Mouse (Mus musculus): ENCODE results near the gene Med7.

Med7 gene

DNA sequence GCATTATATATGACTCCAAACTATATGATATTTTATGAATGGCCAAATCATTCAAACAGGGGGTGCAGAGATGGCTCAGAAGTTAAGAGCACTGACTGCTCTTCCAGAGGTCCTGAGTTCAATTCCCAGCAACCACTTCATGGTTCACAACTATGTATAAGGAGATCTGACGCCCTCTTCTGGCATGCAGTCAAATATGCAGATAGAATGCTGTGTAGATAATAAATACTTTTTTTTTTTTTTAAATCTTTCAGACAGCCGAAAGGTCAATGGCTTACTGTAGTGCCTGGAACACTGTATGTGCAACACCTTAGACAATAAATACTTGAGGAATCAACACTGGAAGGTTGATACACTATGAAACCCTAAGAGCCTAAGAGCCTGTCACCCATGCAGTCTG is 6.6 kb upstream of the Med7 start:
- 85% methylated on average over 2 of the region's 2 CpGs for WGBS

GRCm38 (mm10) chr11:46431129-46431528 is 5.6 kb upstream of the Med7 start:
- WGBS = 15% methylated on average over 3 of the region's 3 CpGs

- WGBS = 2% methylated on average over 23 of the region's 23 CpGs
Observed at GRCm38 (mm10) chr11:46437459-46438000, 805 bp downstream of the Med7 start.

DNA sequence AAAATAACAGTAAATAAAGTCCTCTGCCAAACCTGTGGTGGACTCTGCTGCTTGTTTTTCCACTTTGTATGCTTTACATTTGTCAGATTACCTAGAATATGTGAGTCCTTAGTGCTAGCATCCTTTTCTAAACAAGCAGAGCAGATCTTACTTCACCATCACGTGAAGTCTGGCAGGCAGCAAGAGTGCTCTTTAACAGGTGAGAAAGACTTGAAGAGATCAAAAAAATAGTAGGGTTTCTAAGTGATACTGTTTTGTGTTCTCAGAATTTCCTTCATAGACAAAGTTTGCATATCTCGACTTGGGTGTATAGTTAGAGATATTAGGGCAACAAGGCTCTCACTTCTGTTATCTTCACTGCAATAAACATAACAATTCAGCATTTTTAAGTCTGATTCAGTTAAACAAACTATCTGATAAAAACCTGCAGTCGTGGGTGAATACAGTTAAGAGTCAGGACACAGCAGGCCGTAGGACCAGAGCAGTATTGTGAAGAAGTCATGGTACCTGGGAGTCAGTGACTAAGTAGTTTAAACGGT is 2.3 kb downstream of the Med7 start:
- 89% methylated on average over 5 of the region's 5 CpGs for WGBS

- WGBS = 85% methylated on average over 1 of the region's 1 CpGs
Observed at GRCm38 (mm10) chr11:46441774-46442173, 5.0 kb downstream of the Med7 start.

- 80% methylated on average over 1 of the region's 1 CpGs for WGBS
Observed at GRCm38 (mm10) chr11:46443152-46443551, 6.4 kb downstream of the Med7 start.

DNA sequence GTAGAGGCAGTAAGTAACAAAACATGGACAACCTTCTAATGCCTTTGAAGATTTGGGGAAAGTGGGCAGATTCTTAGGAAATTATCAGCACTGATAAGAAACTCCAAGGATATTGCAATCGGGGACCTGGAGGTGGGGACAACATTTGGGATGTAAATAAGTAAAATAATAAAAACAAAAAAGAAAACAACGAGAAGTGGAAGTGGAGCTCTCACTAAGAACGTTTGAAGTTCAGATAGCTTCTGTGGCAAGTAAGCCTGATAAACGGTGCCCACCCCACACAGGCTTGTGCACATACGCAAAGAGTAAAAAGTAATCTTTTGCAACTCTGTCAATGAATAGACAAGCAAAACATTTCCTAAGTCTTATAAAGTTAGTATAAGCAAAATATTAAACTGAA is 7.3 kb downstream of the Med7 start:
- 90% methylated on average over 5 of the region's 5 CpGs for WGBS

DNA sequence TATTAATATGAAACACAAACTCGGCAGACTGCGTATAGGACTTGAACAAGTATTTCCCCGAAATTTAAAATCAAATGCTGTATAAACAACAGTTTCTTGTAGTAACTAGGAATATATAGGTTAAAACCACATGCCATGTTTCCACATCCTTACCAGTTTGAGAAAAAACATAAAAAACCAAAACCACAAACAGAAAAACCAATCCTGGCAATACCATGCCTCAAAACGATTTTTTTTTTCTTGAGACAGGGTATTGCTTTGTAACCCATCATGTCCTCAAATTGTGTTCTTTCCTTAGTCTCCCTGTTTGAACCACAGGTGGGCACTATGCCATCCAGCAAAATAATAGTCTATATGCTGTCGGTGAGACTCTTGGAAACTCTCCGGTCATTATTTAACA is 9.4 kb downstream of the Med7 start:
- 93% methylated on average over 6 of the region's 6 CpGs for WGBS

- 71% methylated on average over 13 of the region's 13 CpGs for WGBS
Observed at GRCm38 (mm10) chr11:46447644-46448484, 11.1 kb downstream of the Med7 start.

DNA sequence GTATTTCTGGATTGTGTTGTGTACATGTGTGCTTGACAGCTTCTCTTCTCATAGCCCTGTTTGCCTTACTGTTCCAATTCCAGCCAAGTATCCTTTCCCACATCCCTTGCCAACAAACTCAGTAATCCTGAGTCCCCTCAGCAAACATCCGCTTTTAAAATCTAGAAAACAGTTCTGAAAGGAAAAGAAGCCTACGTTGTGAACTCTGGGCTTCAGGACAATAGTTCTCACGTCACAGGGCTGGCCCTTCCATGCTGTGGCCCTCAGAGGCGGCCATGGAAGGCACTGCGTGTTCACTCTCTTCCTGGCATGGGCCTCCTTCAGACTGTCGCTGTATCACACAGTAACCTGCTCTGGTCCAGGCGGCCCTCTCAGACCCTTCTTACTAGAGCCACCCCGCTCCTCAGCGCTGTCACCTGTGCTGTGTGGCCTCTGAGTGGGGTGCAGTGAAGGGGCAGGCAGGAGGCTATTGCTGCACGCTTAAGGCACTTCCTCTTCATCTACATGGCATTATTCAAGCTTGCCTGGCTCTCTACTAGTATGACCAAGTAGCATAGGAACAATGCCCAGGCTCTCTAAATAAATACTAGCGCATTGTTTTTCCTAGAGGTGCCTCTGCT is 12.8 kb downstream of the Med7 start:
- WGBS = 72% methylated on average over 11 of the region's 11 CpGs

GRCm38 (mm10) chr11:46454453-46455045 is 17.8 kb downstream of the Med7 start, which contains the start of gene Havcr2:
Gene Havcr2 (plus strand): TSS chr11:46454935.
- 82% methylated on average over 6 of the region's 6 CpGs for WGBS

DNA sequence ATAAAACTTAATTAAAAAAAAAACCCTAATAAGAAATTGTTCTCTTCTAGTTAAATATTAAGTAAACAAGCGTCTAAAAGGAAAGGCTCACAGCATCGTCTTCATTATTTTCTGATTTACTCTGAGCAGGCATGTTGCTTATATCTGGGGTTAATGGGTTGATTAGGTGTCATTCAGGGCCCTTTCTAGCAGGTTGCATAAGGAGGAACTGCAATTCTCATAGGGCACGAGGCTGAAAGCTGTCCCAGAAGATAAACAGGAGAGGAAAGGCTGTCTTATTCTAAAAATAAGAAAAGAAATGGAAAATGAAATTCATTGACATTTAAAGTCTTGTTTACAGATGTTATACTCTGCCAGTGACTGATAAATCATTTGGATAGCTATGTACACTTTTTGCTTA is 23.2 kb downstream of the Med7 start:
- WGBS = 84% methylated on average over 3 of the region's 3 CpGs

- WGBS = 79% methylated on average over 5 of the region's 5 CpGs
Observed at GRCm38 (mm10) chr11:46461362-46461761, 24.6 kb downstream of the Med7 start.

GRCm38 (mm10) chr11:46461931-46462330 is 25.2 kb downstream of the Med7 start:
- WGBS = 69% methylated on average over 5 of the region's 5 CpGs

- 88% methylated on average over 2 of the region's 2 CpGs for WGBS
Observed at GRCm38 (mm10) chr11:46466878-46467277, 30.2 kb downstream of the Med7 start.

GRCm38 (mm10) chr11:46474220-46474619 is 37.5 kb downstream of the Med7 start:
- 76% methylated on average over 4 of the region's 4 CpGs for WGBS

DNA sequence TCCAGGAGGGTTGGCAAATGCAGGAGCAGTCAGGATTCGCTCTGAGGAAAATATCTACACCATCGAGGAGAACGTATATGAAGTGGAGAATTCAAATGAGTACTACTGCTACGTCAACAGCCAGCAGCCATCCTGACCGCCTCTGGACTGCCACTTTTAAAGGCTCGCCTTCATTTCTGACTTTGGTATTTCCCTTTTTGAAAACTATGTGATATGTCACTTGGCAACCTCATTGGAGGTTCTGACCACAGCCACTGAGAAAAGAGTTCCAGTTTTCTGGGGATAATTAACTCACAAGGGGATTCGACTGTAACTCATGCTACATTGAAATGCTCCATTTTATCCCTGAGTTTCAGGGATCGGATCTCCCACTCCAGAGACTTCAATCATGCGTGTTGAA is 42.6 kb downstream of the Med7 start:
- WGBS = 87% methylated on average over 9 of the region's 9 CpGs

DNA sequence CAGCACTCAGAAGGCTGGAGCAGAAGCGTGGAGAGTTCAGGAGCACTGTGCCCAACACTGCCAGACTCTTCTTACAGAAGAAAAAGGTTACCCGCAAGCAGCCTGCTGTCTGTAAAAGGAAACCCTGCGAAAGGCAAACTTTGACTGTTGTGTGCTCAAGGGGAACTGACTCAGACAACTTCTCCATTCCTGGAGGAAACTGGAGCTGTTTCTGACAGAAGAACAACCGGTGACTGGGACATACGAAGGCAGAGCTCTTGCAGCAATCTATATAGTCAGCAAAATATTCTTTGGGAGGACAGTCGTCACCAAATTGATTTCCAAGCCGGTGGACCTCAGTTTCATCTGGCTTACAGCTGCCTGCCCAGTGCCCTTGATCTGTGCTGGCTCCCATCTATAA is 43.8 kb downstream of the Med7 start:
- WGBS = 75% methylated on average over 7 of the region's 7 CpGs

DNA sequence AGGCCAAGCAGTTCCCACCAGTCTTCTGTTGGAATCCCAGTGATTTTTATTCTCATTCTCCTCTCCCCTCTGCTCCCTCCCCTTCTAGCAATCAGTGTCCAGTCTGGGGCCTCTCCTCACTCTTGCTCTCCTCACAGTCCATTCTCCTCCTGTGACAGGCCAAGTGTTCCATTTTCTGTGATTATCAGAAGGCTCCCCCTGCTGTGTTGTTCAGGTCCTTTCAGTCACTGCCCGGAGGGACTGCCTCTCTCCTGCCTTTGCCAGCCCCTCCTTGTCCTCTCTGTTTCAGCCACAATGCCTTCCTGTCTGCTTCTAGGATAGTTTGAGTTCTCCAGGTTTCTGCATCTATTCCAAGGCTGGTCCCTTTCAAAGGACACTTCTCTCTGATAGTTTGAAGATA is 51.5 kb downstream of the Med7 start:
- WGBS = 29% methylated on average over 1 of the region's 1 CpGs

DNA sequence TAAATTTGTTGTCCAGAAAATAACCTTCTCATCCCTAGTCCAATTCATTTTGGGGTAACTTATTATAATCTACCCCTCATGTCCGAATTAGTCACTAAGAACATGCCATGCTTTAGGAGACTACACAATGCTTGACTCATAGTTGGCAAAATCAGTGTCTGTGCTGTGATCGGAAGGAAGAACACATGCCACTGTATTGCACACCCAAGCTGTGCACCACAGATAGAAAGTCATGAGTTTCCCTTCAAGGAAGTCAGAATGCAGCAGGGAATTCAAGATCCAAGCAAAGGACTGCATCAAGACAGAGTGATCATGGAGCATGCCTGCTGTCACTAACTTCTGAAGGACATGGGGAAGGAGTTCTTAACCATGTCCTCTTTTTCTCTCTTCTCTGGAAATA is 51.9 kb downstream of the Med7 start:
- WGBS = 46% methylated on average over 2 of the region's 2 CpGs

Measured in cerebral cortex, adult 2 months (tissue).